Mouse (Mus musculus) right cerebral cortex, adult 2 months (tissue): Measurements from ENCODE around the gene Uxs1.

ENCODE experiments used
- DNase-seq, 2 experiments: peaks; one replicate each; pipeline ENCODE4 v3.0.0; 2021 to 2022; ENCODE audit warnings: low spot score in 2 of 2

Gene Uxs1

DNA sequence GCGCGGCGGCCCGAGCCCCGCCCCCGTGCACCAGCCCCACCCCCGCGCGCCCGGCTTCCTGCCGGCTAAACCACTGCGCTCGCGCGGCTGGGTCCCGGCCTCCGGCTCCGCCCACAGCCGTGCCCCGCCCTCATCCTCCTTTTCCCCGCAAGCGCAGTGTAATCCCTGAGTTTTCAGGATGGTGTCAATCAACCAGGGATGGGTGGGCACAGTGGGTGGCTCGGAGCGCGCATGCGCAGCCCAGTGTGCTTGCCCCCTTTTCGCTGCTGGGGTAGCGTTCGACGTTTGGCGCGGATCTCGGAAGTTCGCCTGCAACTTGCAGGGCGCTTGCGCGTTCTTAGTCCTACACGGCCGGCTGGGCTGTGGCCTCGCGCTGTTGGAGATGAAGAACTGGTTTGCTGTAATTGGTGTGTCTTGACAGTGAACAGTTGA is at the start of gene Uxs1:
Uxs1 (minus strand) TSS at position 38 of the 432 bp plus-strand sequence.
- DNase-seq, result peak; percentile 98

DNA sequence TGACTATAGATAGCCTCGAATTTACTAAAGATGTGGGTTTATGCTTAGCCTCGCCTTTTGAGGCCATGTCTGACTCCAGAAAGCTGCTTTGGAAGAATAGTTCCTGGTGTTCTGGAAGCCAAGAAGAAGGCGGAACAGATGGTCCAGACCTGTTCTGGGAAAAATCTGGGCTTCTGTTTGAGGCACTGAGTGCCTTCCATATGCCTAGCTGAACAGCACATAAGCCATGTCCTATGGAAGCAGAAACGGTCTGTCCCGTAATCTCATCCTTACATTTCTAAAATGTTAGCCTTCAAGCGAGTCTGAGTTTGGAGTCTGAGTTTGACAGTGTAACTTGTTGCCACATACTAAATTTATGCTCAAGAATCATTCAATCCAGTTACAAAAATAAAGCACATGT is 49.6 kb upstream of the Uxs1 start:
- peak; percentile 36 to 54 for DNase-seq

GRCm38 (mm10) chr1:43871116-43871515 is 43.5 kb upstream of the Uxs1 start:
- peak; percentile 23 to 41 for DNase-seq

- no peak for DNase-seq
These were observed 40.9 kb upstream of the Uxs1 start for GRCm38 (mm10) chr1:43868510-43868909.

GRCm38 (mm10) chr1:43864758-43865157 is 37.2 kb upstream of the Uxs1 start:
- DNase-seq, result no peak

DNA sequence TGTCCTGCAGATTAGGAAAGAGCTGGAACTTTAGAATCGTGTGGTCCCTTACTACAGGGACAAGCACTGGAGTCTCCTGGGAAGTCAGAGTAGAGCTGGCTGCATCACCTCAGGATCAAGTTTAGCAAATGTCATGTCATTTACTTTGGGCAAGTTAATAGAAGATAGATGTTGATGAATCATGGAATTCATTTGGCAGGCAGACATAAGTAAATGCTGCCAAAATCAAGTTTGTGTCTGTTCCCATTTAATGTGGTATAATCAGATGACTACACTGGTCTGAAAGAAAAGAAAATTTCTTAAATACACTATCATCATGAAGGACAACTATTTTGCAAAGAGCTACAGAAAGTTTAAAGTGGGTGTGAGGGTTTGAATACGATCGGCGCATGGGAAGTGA is 35.0 kb upstream of the Uxs1 start:
- DNase-seq, result no peak

DNA sequence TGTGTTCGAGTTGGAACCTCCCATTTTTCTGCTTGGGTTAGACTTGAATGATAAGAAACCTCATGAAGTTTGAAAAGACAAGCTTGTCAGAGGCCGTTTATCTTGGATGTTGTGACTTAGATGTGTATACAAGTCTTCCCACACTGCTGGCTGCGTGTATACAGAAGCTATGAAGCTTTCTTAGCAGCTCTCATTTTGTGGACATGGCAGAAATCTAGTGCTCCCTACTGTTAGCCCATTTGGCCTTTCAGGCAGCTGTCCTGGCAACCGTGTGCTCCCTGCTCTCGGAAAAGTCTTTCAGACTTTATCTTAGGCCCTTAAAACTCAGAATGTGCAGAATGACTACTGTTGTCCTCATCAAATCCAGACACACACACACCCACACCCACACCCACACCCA is 31.4 kb upstream of the Uxs1 start:
- DNase-seq, result no peak

DNA sequence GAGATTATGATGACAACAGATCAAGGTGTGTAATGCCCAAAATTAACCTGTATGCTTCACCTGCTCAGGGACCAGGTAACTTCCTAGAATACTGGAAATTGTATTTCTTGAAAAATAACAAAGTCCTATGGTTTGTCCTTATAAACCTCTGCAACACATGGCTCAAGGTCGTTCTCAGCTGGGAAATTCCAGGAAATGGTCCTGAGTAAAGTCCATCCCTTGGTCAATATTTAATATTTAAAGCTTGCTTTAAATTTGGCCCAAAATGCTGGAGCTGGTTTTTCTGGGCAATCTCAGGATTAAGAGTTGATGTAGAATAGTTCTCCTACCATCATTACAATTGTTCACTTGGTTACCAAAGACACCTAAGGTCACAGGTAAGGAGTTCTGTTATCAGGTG is 30.1 kb upstream of the Uxs1 start:
- no peak for DNase-seq

GRCm38 (mm10) chr1:43855591-43855990 is 28.0 kb upstream of the Uxs1 start:
- DNase-seq, result no peak

DNA sequence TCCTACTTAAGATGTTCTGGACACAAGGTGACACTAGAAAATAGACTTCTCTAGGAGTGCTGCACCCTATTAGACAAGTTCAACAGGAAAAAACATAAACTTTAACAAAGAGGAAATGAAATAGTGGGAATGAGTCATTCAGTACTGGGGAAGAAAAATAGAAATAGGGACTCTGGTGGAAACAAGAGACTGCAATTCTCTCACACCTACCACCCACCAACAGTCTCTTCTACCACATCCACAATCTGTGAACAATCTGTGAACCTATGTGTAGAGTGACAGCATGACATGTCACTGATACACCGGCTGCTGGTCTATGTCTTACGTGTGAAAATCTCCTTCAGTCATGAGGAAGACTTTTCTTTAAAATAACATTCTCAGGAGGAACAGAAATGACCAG is 15.8 kb upstream of the Uxs1 start:
- peak in 1 of 2 experiments; percentile 9 for DNase-seq

DNA sequence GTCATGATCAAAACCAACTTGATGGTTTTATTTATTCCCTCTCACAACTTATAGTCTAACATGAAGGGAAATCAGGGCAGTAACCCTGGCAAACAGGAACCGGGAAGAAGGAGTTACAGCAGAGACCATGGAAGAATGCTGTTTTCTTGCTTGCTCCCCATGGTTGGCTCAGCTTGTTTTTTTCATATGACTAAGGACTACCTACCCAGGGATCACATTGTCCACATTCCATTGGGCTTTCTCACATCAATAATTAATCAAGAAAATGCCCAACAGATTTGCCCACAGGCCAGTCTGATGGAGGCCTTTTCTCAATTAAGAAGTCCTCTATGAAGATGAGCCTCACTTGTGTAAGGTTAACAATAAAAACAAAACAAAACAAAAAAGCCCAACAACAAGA is 9.6 kb upstream of the Uxs1 start:
- DNase-seq, result no peak

GRCm38 (mm10) chr1:43830096-43830495 is 2.5 kb upstream of the Uxs1 start:
- DNase-seq, result no peak

- DNase-seq, result peak; percentile 45 to 52
These were observed 418 bp downstream of the Uxs1 start for GRCm38 (mm10) chr1:43827002-43827762.

- no peak for DNase-seq
These were observed 985 bp downstream of the Uxs1 start for GRCm38 (mm10) chr1:43826628-43827001.

DNA sequence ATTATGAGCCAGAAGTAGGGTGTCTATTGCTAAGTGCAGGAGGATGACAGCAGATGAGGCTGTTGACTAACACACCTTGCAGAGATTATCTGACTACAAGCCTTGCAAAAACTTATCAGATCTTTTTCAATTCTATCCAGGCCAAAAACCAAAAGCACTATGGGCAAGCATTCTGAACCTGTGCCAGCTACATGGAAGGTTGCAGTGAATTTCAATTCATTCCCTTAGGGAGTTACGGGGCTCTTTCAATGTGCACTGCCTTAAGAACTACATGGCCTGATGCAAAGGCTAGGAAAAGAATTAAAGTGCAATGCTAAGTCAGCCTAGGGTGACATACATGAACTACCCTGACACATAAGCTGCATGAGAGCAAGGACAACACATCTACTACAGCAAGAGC is 4.2 kb downstream of the Uxs1 start:
- no peak for DNase-seq

- DNase-seq, result no peak
These were observed 5.0 kb downstream of the Uxs1 start for GRCm38 (mm10) chr1:43822586-43822985.

GRCm38 (mm10) chr1:43821804-43822203 is 5.8 kb downstream of the Uxs1 start:
- DNase-seq, result no peak

DNA sequence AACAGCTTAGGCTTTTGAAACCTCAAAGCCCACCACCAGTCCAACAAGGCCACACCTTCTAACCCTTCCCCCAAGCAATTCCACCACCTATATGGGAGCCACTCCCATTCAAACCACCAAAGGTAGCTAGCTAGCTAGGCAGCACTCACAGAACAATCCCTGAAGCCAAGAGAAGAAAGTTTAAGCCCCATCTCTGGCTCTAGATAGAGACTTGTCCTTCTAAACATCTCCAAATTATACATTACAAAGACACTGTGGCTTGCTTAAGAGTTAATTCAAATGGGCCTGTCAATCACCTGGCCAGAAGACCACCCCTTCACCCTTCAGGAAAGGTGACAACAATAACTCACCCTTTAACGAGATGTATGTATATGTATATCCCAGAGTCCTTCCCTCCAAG is 7.0 kb downstream of the Uxs1 start:
- no peak for DNase-seq

- DNase-seq, result peak in 1 of 2 experiments; percentile 23
These were observed 8.5 kb downstream of the Uxs1 start for GRCm38 (mm10) chr1:43819091-43819490.

GRCm38 (mm10) chr1:43818356-43818755 is 9.2 kb downstream of the Uxs1 start:
- DNase-seq, result peak in 1 of 2 experiments; percentile 30

GRCm38 (mm10) chr1:43811764-43812163 is 15.8 kb downstream of the Uxs1 start:
- DNase-seq, result no peak

- DNase-seq, result no peak
These were observed 16.5 kb downstream of the Uxs1 start for GRCm38 (mm10) chr1:43811055-43811454.

DNA sequence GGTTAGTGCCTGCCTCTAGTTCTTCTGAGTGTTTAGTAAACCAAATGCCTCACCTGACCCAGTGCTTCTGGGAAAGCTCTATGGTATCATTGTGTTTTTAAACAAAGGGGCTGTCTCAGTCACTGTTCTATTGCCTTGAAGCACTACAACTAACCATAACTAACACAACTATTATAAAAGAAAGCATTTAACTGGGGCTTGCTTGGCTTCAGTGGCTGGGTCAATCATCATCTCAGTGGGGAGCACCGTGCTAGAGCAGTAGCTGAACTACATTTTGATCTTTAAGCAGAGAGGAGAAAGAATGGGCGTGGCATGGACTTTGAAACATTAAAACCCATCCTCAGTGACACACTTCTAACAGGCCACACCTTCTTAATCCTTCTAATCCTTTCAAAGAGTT is 18.2 kb downstream of the Uxs1 start:
- DNase-seq, result no peak

DNA sequence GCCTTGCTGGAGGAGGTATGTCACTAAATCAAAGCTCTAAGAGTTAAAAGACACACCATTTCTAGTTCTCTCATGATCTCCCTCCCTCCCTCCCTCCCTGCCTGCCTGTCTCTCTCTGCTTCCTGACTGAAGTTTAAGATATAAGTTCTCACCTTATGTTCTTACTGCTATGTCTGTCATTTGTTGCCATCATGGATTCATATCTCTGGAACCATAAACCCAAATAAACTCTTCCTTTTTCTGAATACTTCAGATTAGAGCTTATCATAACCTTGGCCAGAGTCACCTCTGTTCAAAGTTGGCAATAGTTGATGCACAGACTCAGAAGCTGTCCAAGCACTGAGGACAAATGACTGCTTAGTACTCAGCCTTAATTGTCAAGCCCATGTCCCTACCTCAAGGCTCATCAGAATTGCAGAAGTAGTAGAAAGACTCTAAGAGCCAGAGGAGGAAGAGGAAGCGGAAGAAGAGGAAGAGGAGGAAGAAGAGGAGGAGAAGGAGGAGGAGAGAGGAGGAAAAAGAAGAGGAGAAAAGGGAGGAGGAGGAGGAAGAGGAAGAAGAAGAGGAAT is 23.6 kb downstream of the Uxs1 start:
- DNase-seq, result no peak
